Mouse (Mus musculus): ENCODE results near the gene Clasp1. TPM values are rescaled to one million over a fixed set of nuclear protein-coding genes. Genes with fewer than 3 reads are reported as not detected.
"Not testable (repeated sequence)": the region's sequence is repeated elsewhere in the genome, so short reads cannot be mapped to it uniquely, and the experiment has no call there.

Gene Clasp1
- polyA plus RNA-seq, 1 experiment from 2014 or later = 38.2 TPM

DNA sequence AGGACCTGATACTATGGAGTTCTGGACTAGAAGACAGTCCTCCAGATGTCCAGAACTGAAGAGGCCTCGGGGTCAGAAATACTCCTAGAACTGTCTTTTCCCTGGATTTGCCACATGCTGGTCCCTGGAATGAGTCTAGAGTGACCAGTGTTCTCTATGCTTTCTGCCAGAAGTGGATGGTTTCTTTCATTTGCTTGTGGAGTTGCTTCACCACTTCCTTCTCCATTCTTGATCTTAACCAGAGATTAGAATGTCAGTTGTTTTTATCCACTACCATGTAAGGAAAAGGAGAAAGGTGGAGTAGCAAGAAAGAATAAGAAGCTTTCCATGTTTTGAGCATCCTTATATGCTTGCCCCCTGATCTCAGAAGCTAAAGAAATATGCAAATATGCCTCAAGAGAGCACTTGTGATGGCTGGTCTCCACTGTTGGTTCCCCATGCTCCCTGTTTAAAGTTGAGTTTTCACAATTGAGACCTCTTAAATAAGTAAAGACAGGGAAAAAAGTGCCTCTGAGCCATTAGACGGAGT lies 191.4 kb downstream of the Clasp1 start:
- H3K27ac ChIP-seq (ENCODE audit: low read length) = no peak overlapping the region
- H3K4me2 ChIP-seq (replicated peaks; ENCODE audit: low read depth, low read length) = no peak overlapping the region
- H3K4me1 ChIP-seq (ENCODE audit: insufficient read depth, low read length) = no peaks in the 10 kb centered on the region
- no peak overlapping the region for H3K9ac ChIP-seq (replicated peaks; ENCODE audit: low read length)
- 97% methylated on average over 2 of the region's 2 CpGs for WGBS
- H3K36me3 ChIP-seq (ENCODE audit: insufficient read depth, low read length) = peaks cover 41% of the 10 kb centered on the region
- no peaks in the 10 kb centered on the region for H3K27me3 ChIP-seq (ENCODE audit: insufficient read depth, low read length)
- no peak for ATAC-seq (ENCODE audit: low FRiP score, low TSS enrichment)
- no peak overlapping the region for H3K4me3 ChIP-seq (ENCODE audit: low read length)
- H3K9me3 ChIP-seq (ENCODE audit: low read length) = no peaks in the 10 kb centered on the region

DNA sequence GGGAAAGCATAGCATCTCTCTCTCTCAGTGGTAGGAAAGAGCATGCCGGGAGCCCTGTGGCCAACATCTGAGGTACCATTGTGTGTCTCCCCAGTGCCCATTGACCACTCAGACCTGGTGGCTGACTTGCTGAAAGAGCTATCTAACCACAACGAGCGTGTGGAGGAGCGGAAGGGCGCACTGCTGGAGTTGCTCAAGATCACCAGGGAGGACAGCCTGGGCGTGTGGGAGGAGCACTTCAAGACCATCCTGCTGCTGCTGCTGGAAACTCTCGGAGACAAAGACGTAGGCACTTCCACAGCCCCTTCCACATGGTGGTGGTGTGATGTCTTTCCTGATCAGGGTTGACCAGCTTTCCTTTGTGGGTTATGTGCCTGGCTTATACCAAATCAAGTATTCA lies 192.3 kb downstream of the Clasp1 start:
- peaks cover 35% of the 10 kb centered on the region for H3K36me3 ChIP-seq (ENCODE audit: insufficient read depth, low read length)
- WGBS = 87% methylated on average over 8 of the region's 8 CpGs

DNA sequence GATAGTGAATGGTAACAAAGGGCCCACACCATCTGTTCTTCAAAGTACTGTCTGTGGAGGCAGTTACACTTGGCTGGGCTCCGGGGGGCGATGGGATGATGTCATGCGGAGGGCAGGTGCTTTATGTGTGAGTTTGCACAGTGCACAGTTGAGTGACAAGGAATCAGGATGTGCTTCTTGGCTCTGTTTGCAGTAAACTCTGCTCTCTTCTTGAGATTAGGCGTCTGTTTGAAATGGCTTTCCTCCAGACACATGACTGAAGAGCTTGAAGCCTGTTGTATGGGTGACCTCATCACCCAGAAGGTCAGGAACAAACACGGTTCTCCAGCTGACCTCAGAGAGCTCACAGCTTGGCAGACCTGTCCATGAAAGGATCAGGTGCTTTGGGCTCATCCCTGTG lies 200.9 kb downstream of the Clasp1 start:
- H3K4me1 ChIP-seq (ENCODE audit: insufficient read depth, low read length) = no peaks in the 10 kb centered on the region
- H3K9ac ChIP-seq (replicated peaks; ENCODE audit: low read length) = no peak overlapping the region
- H3K9me3 ChIP-seq (ENCODE audit: low read length) = no peaks in the 10 kb centered on the region
- 70% methylated on average over 5 of the region's 5 CpGs for WGBS
- H3K27me3 ChIP-seq (ENCODE audit: insufficient read depth, low read length) = no peaks in the 10 kb centered on the region
- H3K36me3 ChIP-seq (ENCODE audit: insufficient read depth, low read length) = peaks cover 41% of the 10 kb centered on the region
- no peak overlapping the region for H3K4me3 ChIP-seq (ENCODE audit: low read length)
- no peak overlapping the region for H3K27ac ChIP-seq (ENCODE audit: low read length)
- no peak for ATAC-seq (ENCODE audit: low FRiP score, low TSS enrichment)
- no peak overlapping the region for H3K4me2 ChIP-seq (replicated peaks; ENCODE audit: low read depth, low read length)

More for the DNA sequence above, 192.3 kb downstream of the Clasp1 start:
- ATAC-seq (ENCODE audit: low FRiP score, low TSS enrichment) = no peak
- H3K4me2 ChIP-seq (replicated peaks; ENCODE audit: low read depth, low read length) = no peak overlapping the region
- H3K9ac ChIP-seq (replicated peaks; ENCODE audit: low read length) = no peak overlapping the region
- no peak overlapping the region for H3K27ac ChIP-seq (ENCODE audit: low read length)
- H3K4me1 ChIP-seq (ENCODE audit: insufficient read depth, low read length) = no peaks in the 10 kb centered on the region
- H3K9me3 ChIP-seq (ENCODE audit: low read length) = no peaks in the 10 kb centered on the region
- no peak overlapping the region for H3K4me3 ChIP-seq (ENCODE audit: low read length)
- H3K27me3 ChIP-seq (ENCODE audit: insufficient read depth, low read length) = no peaks in the 10 kb centered on the region

DNA sequence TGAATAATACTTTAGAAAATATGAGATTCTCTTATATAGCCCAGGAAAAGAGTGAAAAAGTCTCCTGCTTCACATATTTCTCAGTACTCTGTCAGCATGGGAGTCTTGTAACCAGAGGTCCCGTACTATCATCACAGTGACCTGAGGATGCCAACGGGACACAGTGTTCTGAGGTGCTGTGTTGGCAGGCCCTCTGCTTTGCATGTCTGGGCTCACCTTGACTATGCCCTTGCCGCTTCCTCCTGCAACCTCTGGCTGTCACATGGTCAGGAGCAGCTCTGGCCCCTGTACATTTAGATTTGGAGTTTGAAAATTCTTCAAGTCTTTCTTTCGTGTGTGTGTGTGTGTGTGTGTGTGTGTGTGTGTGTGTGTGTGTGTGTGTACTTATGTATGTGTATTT lies 204.1 kb downstream of the Clasp1 start:
- H3K27me3 ChIP-seq (ENCODE audit: insufficient read depth, low read length) = no peaks in the 10 kb centered on the region
- H3K9ac ChIP-seq (replicated peaks; ENCODE audit: low read length) = no peak overlapping the region
- no peaks in the 10 kb centered on the region for H3K4me1 ChIP-seq (ENCODE audit: insufficient read depth, low read length)
- 96% methylated on average over 4 of the region's 4 CpGs for WGBS
- H3K4me3 ChIP-seq (ENCODE audit: low read length) = no peak overlapping the region
- no peak overlapping the region for H3K27ac ChIP-seq (ENCODE audit: low read length)
- H3K9me3 ChIP-seq (ENCODE audit: low read length) = no peaks in the 10 kb centered on the region
- H3K4me2 ChIP-seq (replicated peaks; ENCODE audit: low read depth, low read length) = no peak overlapping the region
- H3K36me3 ChIP-seq (ENCODE audit: insufficient read depth, low read length) = peaks cover 55% of the 10 kb centered on the region
- ATAC-seq (ENCODE audit: low FRiP score, low TSS enrichment) = no peak

DNA sequence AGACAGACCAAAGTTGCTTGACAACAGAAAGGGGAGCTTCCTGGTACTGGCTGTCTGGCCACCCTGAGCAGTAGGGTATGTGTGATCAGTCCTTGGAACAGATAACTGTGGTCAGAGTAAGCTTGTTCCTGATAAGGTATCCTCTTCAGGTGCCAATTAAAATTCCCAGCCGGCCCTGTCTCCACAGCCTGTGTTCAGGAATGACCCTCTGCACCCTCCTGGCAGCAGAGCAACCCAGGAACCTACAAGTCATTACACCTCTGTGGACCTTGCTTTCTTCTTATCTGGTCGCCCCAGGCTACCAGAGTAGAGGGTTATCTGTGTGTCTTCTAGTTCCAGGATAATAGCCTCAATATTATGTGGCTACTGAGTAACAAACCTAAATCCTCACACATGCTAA lies 206.5 kb downstream of the Clasp1 start:
- Histone ChIP-seq H3K4me3 (ENCODE audit: low read length) (no peak overlapping the region), H3K4me2 (replicated peaks; ENCODE audit: low read depth, low read length) (no peak overlapping the region), H3K9ac (replicated peaks; ENCODE audit: low read length) (no peak overlapping the region), H3K9me3 (ENCODE audit: low read length) (no peaks in the 10 kb centered on the region), H3K36me3 (ENCODE audit: insufficient read depth, low read length) (peaks cover 58% of the 10 kb centered on the region), H3K4me1 (ENCODE audit: insufficient read depth, low read length) (no peaks in the 10 kb centered on the region), H3K27me3 (ENCODE audit: insufficient read depth, low read length) (no peaks in the 10 kb centered on the region), H3K27ac (ENCODE audit: low read length) (no peak overlapping the region)
- WGBS = 77% methylated on average over 2 of the region's 2 CpGs
- no peak for ATAC-seq (ENCODE audit: low FRiP score, low TSS enrichment)

DNA sequence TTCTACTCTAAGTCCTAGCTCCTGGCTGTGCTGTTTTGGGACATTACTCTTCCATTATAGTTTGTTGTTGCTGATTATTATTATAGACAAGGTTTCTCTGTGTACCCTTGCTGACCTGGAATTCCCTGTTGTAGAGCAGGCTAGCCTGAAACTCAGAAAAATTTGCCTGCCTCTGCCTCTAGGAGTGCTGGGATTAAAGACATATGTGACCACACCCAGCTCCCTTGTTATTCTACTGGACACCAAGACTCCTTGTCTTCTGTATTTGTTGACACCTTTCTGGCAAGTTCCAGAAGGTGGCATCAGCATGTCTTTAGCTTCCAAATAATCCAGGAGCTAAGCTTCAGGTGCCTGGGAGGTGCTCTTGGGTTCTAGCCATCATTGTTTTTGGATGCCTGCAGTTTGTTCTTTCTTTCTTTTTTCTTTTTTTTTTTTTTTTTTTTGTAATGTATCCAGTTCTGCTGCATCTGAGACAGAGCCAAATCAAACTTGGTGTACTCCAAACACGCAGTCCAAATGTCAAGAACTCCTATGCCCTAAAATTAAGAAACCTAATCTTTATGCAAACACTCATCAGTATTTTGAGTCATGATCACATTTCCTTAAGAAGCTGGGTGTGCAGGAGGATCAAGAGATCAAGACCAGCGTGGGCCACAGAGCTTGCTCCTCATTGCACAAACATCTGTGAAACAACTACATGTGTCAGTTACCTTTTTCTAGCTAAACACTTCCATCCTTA lies 208.8 kb downstream of the Clasp1 start:
- H3K4me2 ChIP-seq (replicated peaks; ENCODE audit: low read depth, low read length) = no peak overlapping the region
- H3K4me1 ChIP-seq (ENCODE audit: insufficient read depth, low read length) = no peaks in the 10 kb centered on the region
- WGBS = 58% methylated on average over 2 of the region's 2 CpGs
- H3K27ac ChIP-seq (ENCODE audit: low read length) = no peak overlapping the region
- H3K9ac ChIP-seq (replicated peaks; ENCODE audit: low read length) = no peak overlapping the region
- peaks cover 69% of the 10 kb centered on the region for H3K36me3 ChIP-seq (ENCODE audit: insufficient read depth, low read length)
- no peaks in the 10 kb centered on the region for H3K27me3 ChIP-seq (ENCODE audit: insufficient read depth, low read length)
- H3K9me3 ChIP-seq (ENCODE audit: low read length) = no peaks in the 10 kb centered on the region
- ATAC-seq (ENCODE audit: low FRiP score, low TSS enrichment) = no peak
- H3K4me3 ChIP-seq (ENCODE audit: low read length) = no peak overlapping the region

DNA sequence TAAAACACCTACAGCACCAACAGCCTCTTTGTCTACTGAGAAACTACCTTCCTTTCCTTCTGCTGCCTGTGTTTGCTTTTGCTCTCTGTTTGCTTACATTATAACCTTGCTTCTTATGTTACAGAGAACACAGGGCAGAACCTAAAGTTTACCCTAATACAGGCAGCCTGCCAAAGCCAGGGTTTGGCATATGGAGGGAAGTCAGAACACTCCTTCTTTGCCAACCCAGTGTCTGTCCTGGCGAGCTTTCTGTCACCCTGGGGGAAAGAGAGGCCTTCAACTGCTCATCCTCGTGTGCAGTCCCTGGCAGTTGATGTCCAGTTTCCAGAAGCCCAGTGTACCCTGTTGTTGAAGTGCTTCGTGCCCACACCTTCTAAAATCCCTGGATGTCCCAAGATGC lies 209.5 kb downstream of the Clasp1 start:
- Histone ChIP-seq H3K9me3 (ENCODE audit: low read length) (no peaks in the 10 kb centered on the region), H3K4me1 (ENCODE audit: insufficient read depth, low read length) (no peaks in the 10 kb centered on the region), H3K4me3 (ENCODE audit: low read length) (no peak overlapping the region), H3K4me2 (replicated peaks; ENCODE audit: low read depth, low read length) (no peak overlapping the region), H3K27ac (ENCODE audit: low read length) (no peak overlapping the region), H3K36me3 (ENCODE audit: insufficient read depth, low read length) (peaks cover 70% of the 10 kb centered on the region), H3K9ac (replicated peaks; ENCODE audit: low read length) (no peak overlapping the region), H3K27me3 (ENCODE audit: insufficient read depth, low read length) (no peaks in the 10 kb centered on the region)
- no peak for ATAC-seq (ENCODE audit: low FRiP score, low TSS enrichment)
- WGBS = 81% methylated on average over 3 of the region's 3 CpGs

DNA sequence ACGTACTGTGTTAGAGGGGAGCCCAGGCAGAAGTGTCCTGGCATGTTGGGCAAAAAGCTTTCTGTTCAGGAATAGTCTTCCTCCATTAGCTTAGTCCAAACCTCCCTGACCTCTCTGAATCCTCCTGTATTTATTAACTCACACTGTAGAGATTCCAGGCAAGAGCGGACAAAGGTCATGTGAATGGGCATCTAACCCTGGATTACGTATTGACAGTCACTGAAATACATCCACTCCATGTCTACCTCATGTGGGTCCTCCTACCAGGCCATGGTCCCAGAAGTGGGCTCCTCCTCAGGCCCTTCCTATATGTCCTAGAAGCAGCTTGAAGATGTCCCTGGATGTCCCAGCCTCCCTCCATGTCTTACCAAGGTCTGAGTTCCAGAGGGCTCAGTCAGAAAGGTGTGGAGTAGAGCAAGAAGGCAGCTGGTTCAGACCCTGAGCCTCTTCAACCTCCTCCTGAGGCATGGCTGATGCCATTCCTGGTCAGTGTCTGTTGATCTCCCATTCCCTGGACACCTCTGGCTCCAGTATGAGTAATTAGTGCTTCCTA lies 224.8 kb downstream of the Clasp1 start:
- peaks cover 8% of the 10 kb centered on the region; the same call in 1 of the 2 replicates for H3K36me3 ChIP-seq (ENCODE audit: insufficient read depth, low read length)
- H3K9ac ChIP-seq (replicated peaks; ENCODE audit: low read length) = no peak overlapping the region
- no peaks in the 10 kb centered on the region for H3K9me3 ChIP-seq (ENCODE audit: low read length)
- ATAC-seq (ENCODE audit: low FRiP score, low TSS enrichment) = peak; percentile 87
- 79% methylated on average over 3 of the region's 3 CpGs for WGBS
- peak overlapping the region; percentile 70 for H3K27ac ChIP-seq (ENCODE audit: low read length)
- H3K27me3 ChIP-seq (ENCODE audit: insufficient read depth, low read length) = no peaks in the 10 kb centered on the region
- no peak overlapping the region for H3K4me2 ChIP-seq (replicated peaks; ENCODE audit: low read depth, low read length)
- no peaks in the 10 kb centered on the region for H3K4me1 ChIP-seq (ENCODE audit: insufficient read depth, low read length)
- no peak overlapping the region for H3K4me3 ChIP-seq (ENCODE audit: low read length)

DNA sequence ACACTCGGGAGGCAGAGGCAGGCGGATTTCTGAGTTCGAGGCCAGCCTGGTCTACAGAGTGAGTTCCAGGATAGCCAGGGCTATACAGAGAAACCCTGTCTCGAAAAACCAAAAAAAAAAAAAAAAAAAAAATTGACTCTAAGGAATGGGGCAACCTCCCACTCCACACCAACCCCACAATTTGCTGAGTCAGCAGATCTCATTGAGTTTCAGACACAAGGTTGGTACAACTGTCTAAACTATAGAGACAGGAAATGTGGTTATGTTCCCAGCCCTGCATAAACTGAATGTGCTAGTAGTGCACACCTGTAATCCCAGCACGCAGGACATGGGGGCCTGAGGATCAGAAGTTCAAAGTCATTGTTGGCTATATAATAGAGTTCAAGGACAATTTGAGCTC lies 232.2 kb downstream of the Clasp1 start:
- H3K27me3 ChIP-seq (ENCODE audit: insufficient read depth, low read length); H3K4me2 ChIP-seq (replicated peaks; ENCODE audit: low read depth, low read length); H3K27ac ChIP-seq (ENCODE audit: low read length); H3K4me3 ChIP-seq (ENCODE audit: low read length); H3K4me1 ChIP-seq (ENCODE audit: insufficient read depth, low read length); H3K9ac ChIP-seq (replicated peaks; ENCODE audit: low read length); H3K36me3 ChIP-seq (ENCODE audit: insufficient read depth, low read length); H3K9me3 ChIP-seq (ENCODE audit: low read length); ATAC-seq (ENCODE audit: low FRiP score, low TSS enrichment): not testable (repeated sequence)
- 95% methylated on average over 4 of the region's 5 CpGs for WGBS

DNA sequence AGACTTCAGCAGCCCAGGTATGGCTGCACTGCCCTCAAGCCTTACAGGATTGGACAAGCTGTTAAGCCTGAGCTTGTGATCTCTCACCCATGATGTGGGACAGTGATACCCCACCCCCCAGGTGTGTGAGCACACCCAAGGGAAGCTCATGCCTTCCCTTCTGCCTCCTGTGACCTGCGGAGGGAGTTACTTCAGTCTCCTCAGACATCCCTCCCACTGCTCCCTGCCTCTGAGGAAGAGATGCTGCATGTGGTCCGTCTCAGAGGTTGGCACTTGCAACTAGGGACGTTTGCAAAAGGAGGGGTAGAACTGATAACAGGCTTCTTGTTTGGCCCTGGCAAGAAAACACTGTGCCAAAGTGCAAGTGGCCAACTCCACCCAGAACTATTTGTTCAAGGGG lies 234.0 kb downstream of the Clasp1 start:
- ATAC-seq (ENCODE audit: low FRiP score, low TSS enrichment) = no peak
- 54% methylated on average over 3 of the region's 3 CpGs for WGBS

More for the DNA sequence above, 234.0 kb downstream of the Clasp1 start:
- Histone ChIP-seq H3K4me3 (ENCODE audit: low read length) (no peak overlapping the region), H3K9me3 (ENCODE audit: low read length) (no peaks in the 10 kb centered on the region), H3K36me3 (ENCODE audit: insufficient read depth, low read length) (no peaks in the 10 kb centered on the region), H3K9ac (replicated peaks; ENCODE audit: low read length) (no peak overlapping the region), H3K27ac (ENCODE audit: low read length) (no peak overlapping the region), H3K4me1 (ENCODE audit: insufficient read depth, low read length) (peaks cover 9% of the 10 kb centered on the region; the same call in 1 of the 2 replicates), H3K27me3 (ENCODE audit: insufficient read depth, low read length) (no peaks in the 10 kb centered on the region; the same call in 1 of the 2 replicates), H3K4me2 (replicated peaks; ENCODE audit: low read depth, low read length) (no peak overlapping the region)

All from kidney, embryonic 16.5 days (tissue).